Mouse (Mus musculus) ovary, adult 18-20 months (tissue): ENCODE measurements at regions not wholly inside any gene's neighbourhood (a gene's known extent, or its start where the extent isn't known, plus 50 kb on each side); places are given as distances from the start of the nearest gene placed in this dataset.

Experiments used
- DNase-seq: peaks from one replicate; pipeline ENCODE4 v3.0.0; 2022; ENCODE audit warnings: low spot score, mixed read lengths

DNA sequence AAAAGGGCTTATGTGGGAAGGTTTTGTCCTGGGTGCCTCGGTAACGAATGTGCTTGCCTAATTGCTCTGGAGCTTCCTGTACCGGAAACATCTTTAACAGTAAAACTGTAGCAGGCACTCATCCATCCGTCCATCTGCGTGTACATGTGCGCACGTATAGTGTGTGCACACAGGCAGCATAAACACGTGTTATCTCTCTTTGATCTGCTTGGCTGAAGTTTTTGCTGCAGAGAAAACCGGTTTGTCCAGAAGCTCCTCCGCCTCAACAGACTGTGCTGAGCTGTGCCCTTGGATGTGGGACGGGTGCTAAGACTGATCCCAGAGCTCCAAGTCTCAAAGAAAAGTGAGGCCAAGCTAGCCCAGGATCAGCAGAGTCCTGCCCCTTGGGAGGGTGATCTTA is 305.3 kb downstream of the Gadd45g start:
- no peak for DNase-seq

DNA sequence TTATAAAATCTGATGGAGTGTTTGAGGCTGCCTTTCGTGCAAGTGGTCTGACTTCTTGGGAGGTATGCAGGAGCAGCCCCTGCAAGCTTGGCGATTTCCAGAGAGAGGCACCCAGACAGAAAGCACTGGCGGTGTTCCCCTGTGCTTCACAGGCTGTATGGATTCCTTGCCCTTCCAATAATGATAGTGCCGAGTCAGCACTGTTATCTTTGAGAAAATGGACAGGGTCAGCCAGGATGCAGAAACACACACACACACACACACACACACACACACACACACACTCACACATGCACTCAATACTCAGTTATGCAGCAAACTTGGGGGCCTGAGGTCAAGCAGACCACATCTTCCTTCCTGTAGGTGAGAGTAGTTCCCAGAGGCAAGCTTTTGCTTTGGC is 305.7 kb downstream of the Gadd45g start:
- DNase-seq, result no peak

DNA sequence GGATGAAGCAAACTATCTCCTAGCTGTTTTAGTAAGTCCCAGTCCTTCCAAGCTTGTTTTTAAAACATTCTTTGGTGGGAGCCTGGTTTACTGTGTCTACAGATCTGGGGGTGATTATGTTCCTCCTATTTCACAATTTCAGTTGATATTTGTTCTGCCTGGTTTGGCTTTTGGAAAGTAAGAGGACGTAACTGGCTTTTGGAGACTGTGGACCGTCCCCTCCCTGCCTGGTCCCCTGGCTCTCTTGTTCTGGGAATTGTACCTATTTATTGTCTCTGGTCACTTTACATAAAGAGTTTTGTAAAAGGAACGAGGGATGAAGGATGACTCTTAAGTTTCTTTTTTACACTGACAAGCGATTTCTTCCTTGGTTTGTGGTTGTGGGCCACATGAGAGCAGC is 306.6 kb downstream of the Gadd45g start:
- no peak for DNase-seq

DNA sequence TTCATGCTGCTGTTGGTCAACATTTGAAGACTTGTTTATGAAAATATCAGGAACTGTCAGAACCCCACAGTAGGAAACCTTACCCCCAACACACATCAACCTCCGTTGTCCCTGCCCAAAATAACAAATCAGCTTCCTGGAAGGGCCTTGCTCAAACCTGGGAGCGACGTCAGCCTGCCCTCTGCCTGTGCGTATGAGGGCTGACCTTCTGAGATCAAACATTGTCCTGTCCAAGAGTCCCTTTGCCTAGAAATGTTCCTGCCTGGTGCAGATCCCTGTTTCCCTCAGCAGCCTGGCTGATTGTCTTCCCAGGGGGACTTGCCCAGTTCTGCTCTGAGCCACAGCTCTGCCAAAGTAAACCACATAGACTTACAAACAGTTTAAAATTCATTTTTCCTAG is 307.1 kb downstream of the Gadd45g start:
- no peak for DNase-seq

DNA sequence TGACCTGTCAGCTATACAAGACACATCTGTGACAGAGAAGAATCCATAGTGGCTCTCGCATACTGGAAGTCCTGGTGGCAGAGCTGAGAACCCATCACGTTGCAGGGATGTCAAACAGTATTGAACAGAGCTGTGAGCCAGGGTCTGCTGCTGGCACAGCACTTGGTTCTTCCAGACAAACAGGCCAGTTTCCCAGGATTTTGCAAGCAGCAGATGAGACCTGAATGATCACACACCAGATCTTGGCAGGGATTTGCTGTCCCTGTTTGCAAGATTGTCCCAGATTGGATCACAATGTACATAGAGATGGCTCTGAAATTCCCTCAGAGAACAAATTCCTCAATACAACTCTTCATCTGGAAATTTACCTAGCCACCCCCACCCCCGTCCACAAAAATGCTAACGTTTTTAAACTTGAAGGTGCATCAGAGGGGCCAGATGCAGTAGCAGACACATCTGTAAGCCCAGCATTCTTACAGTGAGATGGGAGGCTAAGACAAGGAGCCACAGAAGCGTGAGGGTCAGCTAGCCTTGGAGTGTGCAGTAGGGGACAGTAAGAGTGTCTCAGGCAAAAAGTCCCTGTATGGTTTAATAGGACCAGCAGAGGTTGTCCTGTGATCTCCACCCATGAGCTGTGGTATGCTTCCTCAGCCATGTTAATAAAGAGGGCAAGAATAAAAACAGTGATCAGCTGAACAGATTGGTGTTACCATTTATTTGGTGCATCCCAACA is 307.8 kb downstream of the Gadd45g start:
- DNase-seq, result no peak

DNA sequence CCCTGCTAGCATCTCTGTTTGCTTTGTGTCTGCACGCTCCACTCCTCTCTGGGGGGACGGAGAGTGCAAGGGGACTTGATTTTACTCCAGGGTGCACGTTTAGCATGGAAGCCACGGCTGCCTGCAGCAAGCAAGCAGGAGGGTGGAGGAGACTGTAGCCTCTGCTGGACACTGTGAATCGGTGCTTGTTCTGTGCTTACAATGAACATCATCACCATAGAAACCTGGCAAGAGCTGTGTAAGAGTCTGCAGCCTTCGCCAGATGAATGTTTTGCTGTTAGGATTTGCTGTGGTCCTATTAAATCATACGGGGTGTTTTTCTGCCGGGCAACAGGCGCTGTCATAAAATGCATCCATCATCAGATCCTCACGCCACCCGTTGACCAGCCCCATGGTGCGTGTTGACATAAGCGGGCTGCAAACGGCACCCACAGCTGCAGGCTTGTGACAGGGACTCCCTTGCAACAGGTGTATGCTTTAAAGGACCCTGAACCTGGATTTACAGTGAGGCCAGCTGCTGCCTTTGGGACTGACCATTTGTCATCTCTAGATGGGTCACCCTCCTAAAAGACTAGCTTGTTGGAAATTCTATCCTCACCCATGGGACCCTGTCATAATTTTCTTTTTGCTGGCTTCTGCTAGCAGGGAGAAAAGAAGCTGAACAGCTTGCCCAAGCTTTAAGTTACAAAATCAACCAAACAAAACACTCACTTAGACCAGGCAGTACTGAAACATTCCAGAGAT is 308.5 kb downstream of the Gadd45g start:
- DNase-seq, result no peak

DNA sequence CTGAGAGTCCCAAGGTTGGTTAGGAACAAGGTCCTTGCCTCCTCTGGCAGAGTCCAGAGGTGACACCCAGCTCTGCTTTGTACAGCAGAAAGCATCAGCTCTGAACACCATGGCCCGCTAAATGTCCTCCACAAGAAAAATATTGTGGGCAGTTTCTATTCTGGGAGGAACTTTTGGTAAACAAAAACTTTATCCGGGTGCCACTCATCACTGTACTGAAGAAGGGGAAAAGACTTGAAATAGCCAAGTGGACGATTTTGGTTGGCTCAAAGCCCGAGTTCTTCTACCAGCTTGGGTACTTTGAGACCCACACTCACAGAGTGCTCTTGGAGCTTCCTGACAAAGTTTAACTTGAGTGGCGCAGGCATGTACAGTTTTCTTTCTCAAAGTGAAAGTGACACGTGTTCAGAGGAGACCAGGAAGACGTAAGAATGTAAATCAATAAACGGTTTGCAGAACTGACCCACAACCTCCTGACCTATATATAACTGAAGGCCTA is 309.2 kb downstream of the Gadd45g start:
- DNase-seq, result no peak

DNA sequence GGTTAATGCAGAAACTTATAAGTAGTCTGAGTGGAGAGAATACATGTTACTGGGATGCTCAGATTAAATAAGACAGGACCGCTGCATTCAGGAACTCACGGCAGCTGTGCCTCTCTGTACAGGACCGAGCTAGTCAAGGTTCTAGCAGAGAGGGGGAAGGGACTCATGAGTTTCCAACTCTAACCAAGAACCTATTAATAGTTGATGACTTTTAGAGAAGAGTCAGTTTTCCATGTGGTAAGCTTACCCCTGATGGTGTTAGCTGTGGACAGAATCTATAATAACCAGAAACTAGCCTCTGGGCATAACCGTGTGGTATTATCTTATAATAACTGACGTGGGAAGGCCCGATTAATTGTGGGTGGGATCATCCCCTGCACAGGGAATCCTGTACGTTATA is 316.2 kb downstream of the Gadd45g start:
- no peak for DNase-seq

DNA sequence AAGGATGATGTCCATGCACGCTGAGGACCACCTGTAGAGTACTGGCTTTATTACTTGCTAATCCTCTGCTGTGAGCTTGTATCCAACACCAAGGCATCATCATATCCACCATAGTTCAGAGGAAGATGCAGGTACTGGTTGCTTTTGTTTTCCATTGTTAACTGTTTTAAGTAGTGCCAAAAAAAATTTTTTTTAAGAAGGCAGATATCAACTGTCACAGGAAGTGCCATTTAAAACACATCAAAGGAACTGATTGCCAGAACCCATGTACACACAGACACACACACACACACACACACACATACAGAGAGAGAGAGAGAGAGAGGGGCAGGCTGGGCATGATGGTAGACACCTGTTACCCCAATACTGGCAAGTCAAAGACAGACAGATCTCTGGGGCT is 319.1 kb downstream of the Gadd45g start:
- DNase-seq, result no peak

DNA sequence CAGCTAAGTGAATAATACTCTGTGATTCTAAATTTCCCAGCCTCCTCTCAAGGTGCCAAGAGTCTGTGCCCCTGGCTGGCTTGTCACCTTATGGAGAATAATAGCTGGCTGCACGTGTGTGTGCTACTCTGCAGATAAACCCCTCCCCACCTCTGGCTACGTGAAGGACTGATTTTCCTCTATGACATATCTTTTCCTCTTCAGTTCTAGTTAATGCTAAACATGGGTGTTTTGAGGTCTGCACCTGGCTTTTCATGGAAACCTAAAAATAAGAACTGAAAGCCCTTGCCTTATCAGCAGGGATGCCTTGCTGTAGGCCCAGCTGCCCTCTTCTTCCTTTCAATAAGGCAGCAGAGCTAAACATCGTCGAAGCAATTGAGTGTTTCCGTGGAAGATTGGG is 321.5 kb downstream of the Gadd45g start:
- no peak for DNase-seq

DNA sequence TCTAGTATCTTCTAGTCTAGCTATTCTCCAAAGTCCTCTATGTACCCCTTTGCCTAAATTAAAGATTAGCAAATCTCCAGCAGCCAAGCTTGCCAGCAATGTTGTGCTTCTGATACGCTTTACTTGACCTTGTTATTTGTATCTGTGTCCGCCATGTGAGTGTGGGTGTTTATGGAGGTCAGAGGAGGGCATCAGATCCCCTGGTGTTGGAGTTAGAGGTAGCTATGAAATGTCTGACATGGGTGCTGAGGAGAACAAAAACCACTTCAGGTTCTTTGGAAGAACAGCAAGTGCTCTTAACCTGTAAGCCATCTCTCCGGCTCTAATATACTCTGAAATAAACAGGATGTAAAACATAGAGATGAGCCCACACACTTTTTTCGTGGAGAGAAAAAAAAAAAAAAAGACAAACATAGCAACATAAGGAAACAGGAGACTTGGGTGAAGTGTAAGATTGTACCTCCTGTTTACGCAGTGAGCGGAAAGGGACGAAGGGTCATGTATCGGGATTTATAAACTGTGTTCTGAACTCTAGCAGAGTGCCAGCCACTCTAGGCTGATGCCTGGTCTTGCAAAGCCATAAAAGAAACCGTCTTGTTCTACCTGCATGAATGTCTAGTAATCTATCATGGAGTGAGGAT is 326.3 kb downstream of the Gadd45g start:
- DNase-seq, result no peak

DNA sequence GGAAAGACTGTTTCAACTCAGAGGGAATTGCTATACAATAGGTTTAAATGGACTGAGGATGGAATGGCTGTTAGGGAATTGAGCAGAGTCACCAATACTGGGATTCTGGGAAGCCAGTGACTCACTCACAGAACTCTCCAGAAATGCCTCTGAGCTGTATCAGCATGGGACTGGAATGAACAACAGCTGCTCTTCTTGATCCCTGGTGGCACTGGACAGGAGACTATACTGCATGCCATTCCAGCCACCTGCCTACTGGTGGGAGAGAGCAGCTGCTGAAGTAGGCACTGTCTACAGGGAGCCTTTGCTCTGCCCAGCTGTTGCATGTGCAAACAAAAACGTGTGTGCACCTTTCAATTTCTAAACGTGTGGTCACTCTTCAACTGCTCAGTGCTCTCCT is 329.2 kb downstream of the Gadd45g start:
- no peak for DNase-seq

DNA sequence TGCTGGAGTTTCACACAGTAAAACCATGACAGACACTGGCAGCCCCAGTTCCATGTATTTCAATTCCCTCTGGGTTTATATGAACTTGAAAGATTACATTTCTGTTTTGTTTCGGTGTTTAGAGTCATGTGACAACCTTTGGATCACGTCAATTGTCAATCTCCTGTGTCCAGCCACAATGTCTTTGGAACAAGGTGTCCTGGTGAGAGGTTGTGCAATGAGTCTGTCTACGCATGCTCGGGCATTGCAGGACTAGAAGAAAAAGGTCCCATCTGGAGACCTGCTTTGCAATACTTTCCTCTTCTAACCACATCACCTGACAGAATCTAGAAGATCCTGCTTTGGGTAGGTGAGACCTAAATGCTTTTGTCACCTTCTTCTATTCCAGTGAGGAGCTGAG is 333.5 kb downstream of the Gadd45g start:
- no peak for DNase-seq

DNA sequence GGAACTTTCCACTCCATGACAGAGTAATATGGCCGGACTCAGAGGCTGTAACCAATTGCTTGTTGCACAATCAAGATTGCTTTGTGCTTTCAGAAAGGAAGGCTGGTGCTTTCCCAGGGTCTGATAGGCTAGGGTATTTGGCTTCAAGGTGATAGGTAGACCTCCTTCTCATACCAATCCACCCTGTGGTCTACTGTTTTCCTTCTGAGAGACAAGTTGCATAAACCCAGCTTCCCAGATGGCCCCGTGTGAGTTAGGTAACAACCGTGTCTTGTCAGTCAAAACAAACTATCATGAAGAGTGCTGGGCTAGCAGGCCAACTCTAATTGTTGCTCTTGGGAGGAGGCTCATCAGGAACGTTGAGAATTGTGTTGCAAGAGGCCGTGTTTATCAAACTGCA is 337.2 kb downstream of the Gadd45g start:
- DNase-seq, result no peak

DNA sequence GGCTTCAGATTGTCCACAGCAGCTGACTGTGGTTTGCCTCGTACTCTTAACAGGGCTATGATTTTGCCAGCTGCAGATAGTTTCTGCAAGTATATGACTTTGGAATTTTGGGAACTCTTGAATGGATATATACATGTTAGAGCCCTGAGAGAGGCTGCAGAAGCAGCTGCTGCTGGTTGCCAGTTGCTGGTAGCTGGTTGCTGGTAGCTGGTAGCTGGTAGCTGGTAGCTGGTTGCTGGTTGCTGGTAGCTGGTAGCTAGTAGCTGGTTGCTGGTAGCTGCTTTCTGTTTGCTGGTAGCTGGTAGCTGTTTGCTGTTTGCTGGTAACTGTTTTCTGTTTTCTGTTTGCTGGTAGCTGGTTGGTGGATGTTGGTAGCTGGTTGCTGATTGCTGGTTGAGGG is 339.1 kb downstream of the Gadd45g start:
- no peak for DNase-seq

DNA sequence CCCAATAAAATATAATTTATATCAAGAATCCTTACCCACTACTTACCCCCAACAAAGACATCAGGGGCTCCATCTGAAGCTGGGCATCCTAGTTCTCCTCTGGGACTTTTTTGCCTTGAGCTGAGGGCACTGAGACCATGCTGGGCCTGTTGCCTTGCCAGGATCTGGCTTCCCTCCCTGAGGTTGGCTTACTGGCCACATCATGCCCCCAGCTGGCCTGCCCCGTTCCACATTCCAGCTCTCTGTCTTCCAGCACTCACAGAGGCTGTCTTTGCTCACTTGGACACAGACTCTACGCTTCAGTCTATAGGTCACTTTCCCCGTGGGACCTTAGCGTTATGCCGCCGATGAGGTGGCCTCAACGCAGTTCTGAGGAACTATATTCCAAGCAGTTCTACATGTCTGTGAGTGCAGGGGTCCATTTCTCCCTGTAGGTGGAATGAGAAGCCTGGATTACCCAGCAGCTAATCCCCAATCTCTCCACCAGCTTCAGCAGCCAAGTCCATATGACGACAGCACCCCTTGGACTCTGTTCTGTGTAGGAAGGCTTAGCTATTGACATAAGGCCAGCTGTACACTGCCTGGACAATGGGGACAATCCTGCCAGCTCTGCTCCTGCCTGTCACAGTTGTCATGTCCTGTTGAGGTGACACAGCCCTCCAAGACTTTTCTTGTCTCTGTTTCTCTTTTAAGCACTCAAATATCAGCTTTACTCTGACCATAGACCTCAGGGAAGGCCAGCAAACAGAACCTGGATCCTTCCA is 341.5 kb downstream of the Gadd45g start:
- DNase-seq, result no peak

DNA sequence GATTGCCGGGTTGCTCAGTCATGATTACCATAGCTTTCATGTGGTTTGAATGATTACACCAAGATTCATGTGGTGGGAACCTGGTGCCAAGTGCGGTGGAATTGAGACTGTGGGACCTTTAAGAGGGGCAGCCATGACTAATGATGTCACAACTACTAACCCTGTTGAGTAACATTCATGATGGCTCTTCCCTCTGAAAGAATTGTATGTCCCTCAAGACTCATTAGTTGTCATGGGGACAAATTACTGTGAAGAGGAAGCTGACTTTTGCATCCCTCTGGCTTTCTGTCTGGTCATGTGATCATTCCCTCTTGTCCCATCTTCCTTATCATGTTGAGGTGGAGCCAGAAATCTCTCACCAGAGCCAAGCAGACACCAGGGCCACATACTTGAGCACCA is 342.1 kb downstream of the Gadd45g start:
- DNase-seq, result no peak

DNA sequence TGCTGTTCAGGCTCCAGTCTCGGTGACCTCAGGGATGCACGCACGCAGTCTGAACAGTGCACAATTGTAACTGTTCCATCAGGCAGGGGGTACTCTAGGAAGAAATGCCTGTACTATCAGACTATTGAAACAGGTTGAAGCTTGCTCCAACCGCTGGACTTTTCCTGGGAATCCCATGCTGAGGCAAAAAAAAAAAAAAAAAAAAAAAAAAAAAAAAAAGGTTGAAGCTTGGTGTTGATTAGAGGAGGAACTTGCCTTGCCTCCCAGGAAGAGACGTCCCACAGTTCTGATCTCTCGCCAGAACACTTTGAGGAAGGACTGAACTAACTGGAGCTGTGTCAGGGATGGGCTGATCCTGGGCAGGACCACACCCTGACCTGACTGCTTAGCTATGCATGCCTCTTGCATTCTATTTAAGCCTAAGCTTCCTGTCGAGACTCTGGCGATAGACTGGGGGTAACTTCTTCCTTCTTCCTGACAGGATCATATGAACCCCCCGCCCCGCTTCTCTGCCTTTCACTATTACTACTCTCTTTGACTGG is 341.6 kb downstream of the Diras2 start:
- no peak for DNase-seq

DNA sequence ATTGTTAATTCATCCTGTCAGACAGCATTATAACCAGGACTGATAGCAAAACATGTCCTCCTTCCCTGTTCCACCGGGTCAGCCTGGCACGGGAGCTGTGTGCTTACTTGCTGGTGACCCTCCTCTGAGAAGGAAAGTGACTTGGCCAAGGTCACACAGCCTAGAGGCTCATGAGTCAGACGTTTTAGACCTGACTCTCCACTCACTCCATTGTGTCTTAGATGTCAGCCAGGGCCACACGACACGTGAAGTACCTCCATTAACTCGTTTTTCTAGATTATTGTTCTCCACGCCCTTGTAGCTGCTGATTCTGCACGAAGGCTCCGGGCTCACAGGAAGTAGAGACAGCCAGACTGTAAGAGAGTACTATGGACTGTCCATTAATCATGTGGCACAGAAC is 340.8 kb downstream of the Diras2 start:
- no peak for DNase-seq

DNA sequence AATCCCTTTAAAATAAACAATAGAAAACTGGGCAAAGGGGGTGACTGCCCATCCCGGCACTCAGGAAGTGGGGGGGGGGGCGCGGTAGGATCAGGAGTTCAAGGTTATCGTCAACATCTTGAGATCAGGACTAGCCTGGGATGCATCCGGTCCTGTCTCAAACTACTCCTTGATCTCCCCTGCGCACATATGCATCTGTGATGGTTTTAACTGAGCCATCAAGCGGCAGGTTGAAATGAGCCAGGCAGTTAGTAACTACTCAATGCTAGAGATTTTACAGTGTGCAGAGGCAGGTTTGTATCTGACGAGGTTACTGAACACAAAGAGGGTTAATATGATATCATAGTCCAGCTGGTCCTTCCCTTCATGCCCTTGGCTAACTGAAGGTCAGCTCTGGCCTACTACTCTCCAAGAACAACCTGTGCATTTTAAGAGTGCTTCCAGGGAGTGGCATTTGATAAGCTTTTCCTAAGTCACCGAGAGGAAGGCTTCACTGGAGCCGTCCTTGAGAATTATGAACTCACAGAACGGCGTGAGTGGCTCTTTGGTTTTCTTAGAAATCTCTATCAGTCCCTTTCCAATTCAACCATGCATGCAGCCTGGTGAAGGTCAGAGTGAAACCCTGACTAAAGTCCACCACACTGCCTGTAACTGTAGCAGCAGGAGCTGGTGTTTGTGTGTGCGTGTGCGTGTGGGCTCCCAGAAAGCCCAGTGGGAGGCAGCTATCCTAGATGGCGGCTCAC is 340.1 kb downstream of the Diras2 start:
- DNase-seq, result peak; percentile 34

DNA sequence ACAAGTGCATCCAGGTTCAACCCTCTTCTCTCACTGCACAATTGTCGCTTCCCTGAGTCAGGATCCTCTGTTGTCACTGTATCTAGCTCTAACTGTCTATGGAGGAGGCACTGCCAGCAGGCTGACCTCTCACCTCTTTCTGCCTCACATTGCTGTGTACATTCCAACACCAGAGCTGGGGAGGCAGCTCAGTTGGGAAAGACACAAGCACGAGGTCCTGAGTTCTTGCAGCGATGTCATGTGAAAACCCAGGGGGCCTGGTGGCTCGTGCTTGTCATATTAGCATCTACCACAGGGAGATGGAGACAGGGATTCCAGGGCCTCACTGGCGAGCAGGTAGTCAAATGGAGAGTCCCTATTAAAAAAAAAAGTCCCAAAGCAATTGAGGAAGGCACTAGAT is 334.2 kb downstream of the Diras2 start:
- no peak for DNase-seq
